In genomic region chr17:17836101-17836500, GRCm38 (mm10) we compare ENCODE assay signal across 28 mouse cellular contexts. TPM values are rescaled to one million over a fixed set of nuclear protein-coding genes. Genes with fewer than 3 reads are reported as not detected.
DNase-seq lines count a peak whose midpoint lies in the region; ATAC-seq and TF ChIP-seq lines count a peak whose summit lies in the region.
"Had no signal": no experiment of that assay in that cellular context is flagged by ENCODE, and none has a peak within 500 bp of the region (broad histone marks: within the 10 kb centered on the region; RNA-seq: fewer than 3 reads in every experiment).

No protein-coding gene starts in this region.

- TF ChIP-seq CTCF in hindbrain, postnatal 0 days (IDR thresholded peaks at IDR 0.05; ENCODE audit: low read depth), result no peak

- ATAC-seq in forebrain, embryonic 13.5 days, result no peak
- no peak for ATAC-seq in forebrain, embryonic 14.5 days
- ATAC-seq in hindbrain, embryonic 13.5 days (ENCODE audit: low FRiP score), result no peak
- no peak for ATAC-seq in hindbrain, postnatal 0 days
- ATAC-seq in midbrain, embryonic 14.5 days (ENCODE audit: low FRiP score, low TSS enrichment), result no peak
- ATAC-seq in midbrain, embryonic 16.5 days, result no peak
- ATAC-seq in megakaryocyte, adult 5-6 weeks (ENCODE audit: poor library complexity, severe bottlenecking), result no peak
- ATAC-seq: intestine, postnatal 0 days; liver, postnatal 0 days had no signal

- H3K27me3 ChIP-seq in forebrain, embryonic 13.5 days, result no peaks in the 10 kb centered on the region
- H3K27me3 ChIP-seq in forebrain, embryonic 14.5 days (replicated peaks; ENCODE audit: control insufficient read depth, insufficient read depth, low read length), result no peaks in the 10 kb centered on the region
- H3K27me3 ChIP-seq in hindbrain, embryonic 13.5 days, result no peaks in the 10 kb centered on the region
- no peaks in the 10 kb centered on the region for H3K27me3 ChIP-seq in hindbrain, postnatal 0 days (ENCODE audit: insufficient read depth, low read length)
- no peaks in the 10 kb centered on the region for H3K27me3 ChIP-seq in midbrain, embryonic 14.5 days (ENCODE audit: control insufficient read depth, insufficient read depth, low read length)
- no peaks in the 10 kb centered on the region for H3K27me3 ChIP-seq in midbrain, embryonic 16.5 days (ENCODE audit: control insufficient read depth, insufficient read depth, low read depth, low read length)
- no peaks in the 10 kb centered on the region for H3K27me3 ChIP-seq in limb, embryonic 10.5 days (ENCODE audit: low read depth, poor library complexity, severe bottlenecking)
- H3K27me3 ChIP-seq: neural tube, embryonic 12.5 days; stomach, embryonic 15.5 days had no signal

- H3K4me3 ChIP-seq in forebrain, embryonic 13.5 days, result no peak overlapping the region
- H3K4me3 ChIP-seq in forebrain, embryonic 14.5 days (ENCODE audit: low read depth, low read length), result no peak overlapping the region
- H3K4me3 ChIP-seq in hindbrain, embryonic 13.5 days, result no peak overlapping the region
- H3K4me3 ChIP-seq in hindbrain, postnatal 0 days (ENCODE audit: low read length), result no peak overlapping the region
- H3K4me3 ChIP-seq in midbrain, embryonic 14.5 days (replicated peaks; ENCODE audit: low read depth, low read length), result no peak overlapping the region
- H3K4me3 ChIP-seq in midbrain, embryonic 16.5 days (ENCODE audit: low read depth, low read length), result no peak overlapping the region
- H3K4me3 ChIP-seq in limb, embryonic 10.5 days, result 0 out of 2 replicates have a peak overlapping the region, but pooled peaks have one; percentile 3
- H3K4me3 ChIP-seq: neural tube, embryonic 12.5 days; stomach, embryonic 15.5 days had no signal

- DNase-seq in forebrain, embryonic 14.5 days (ENCODE audit: low spot score), result no peak
- no peak for DNase-seq in hindbrain, postnatal 0 days (ENCODE audit: low spot score)
- DNase-seq in midbrain, embryonic 14.5 days, result no peak
- DNase-seq in limb, embryonic 10.5 days (ENCODE audit: low spot score), result no peak
- DNase-seq: adrenal gland, postnatal 10 days; cerebellum, postnatal 10 days; gastrocnemius, postnatal 10 days; kidney, postnatal 25 days; left cerebral cortex, postnatal 4 days; liver, postnatal 0 days; lung, postnatal 14 days; thymus, postnatal 4 days had no signal

- peaks cover 76% of the 10 kb centered on the region for H3K4me1 ChIP-seq in forebrain, embryonic 13.5 days
- peaks cover 28% of the 10 kb centered on the region for H3K4me1 ChIP-seq in forebrain, embryonic 14.5 days (ENCODE audit: control insufficient read depth, insufficient read depth, low read length)
- H3K4me1 ChIP-seq in hindbrain, embryonic 13.5 days (replicated peaks), result peaks cover 78% of the 10 kb centered on the region
- H3K4me1 ChIP-seq in hindbrain, postnatal 0 days (ENCODE audit: insufficient read depth, low read length), result peaks cover 9% of the 10 kb centered on the region
- H3K4me1 ChIP-seq in midbrain, embryonic 14.5 days (ENCODE audit: control insufficient read depth, insufficient read depth, low read length), result peaks cover 54% of the 10 kb centered on the region
- H3K4me1 ChIP-seq in midbrain, embryonic 16.5 days (ENCODE audit: control insufficient read depth, insufficient read depth, low read length), result peaks cover 48% of the 10 kb centered on the region
- peaks cover 62% of the 10 kb centered on the region for H3K4me1 ChIP-seq in limb, embryonic 10.5 days

- H3K9ac ChIP-seq in forebrain, embryonic 13.5 days, result no peak overlapping the region
- H3K9ac ChIP-seq in forebrain, embryonic 14.5 days (ENCODE audit: low read length), result no peak overlapping the region
- H3K9ac ChIP-seq in hindbrain, embryonic 13.5 days, result no peak overlapping the region
- no peak overlapping the region for H3K9ac ChIP-seq in hindbrain, postnatal 0 days (replicated peaks; ENCODE audit: low read length)
- H3K9ac ChIP-seq in midbrain, embryonic 14.5 days (replicated peaks; ENCODE audit: low read length), result no peak overlapping the region
- no peak overlapping the region for H3K9ac ChIP-seq in midbrain, embryonic 16.5 days (ENCODE audit: low read depth, low read length)
- H3K9ac ChIP-seq: liver, postnatal 0 days; neural tube, embryonic 12.5 days; stomach, embryonic 15.5 days had no signal

- H3K9me3 ChIP-seq in forebrain, embryonic 13.5 days (replicated peaks), result no peaks in the 10 kb centered on the region
- H3K9me3 ChIP-seq in forebrain, embryonic 14.5 days (replicated peaks; ENCODE audit: control insufficient read depth, low read length), result no peaks in the 10 kb centered on the region
- H3K9me3 ChIP-seq in hindbrain, embryonic 13.5 days, result no peaks in the 10 kb centered on the region
- H3K9me3 ChIP-seq in hindbrain, postnatal 0 days (ENCODE audit: low read length), result no peaks in the 10 kb centered on the region
- no peaks in the 10 kb centered on the region for H3K9me3 ChIP-seq in midbrain, embryonic 14.5 days (ENCODE audit: control insufficient read depth, low read length)
- no peaks in the 10 kb centered on the region for H3K9me3 ChIP-seq in midbrain, embryonic 16.5 days (replicated peaks; ENCODE audit: control insufficient read depth, low read length, poor library complexity, severe bottlenecking)
- H3K9me3 ChIP-seq in limb, embryonic 10.5 days (replicated peaks), result no peaks in the 10 kb centered on the region
- H3K9me3 ChIP-seq: embryonic facial prominence, embryonic 10.5 days; forebrain, embryonic 10.5 days; neural tube, embryonic 12.5 days; stomach, embryonic 15.5 days had no signal

- H3K36me3 ChIP-seq in forebrain, embryonic 13.5 days (ENCODE audit: poor library complexity, severe bottlenecking), result peaks cover 68% of the 10 kb centered on the region
- H3K36me3 ChIP-seq in forebrain, embryonic 14.5 days (ENCODE audit: control insufficient read depth, insufficient read depth, low read length), result peaks cover 48% of the 10 kb centered on the region
- H3K36me3 ChIP-seq in hindbrain, embryonic 13.5 days, result peaks cover 51% of the 10 kb centered on the region
- H3K36me3 ChIP-seq in hindbrain, postnatal 0 days (ENCODE audit: insufficient read depth, low read length), result peaks cover 11% of the 10 kb centered on the region
- H3K36me3 ChIP-seq in midbrain, embryonic 14.5 days (ENCODE audit: control insufficient read depth, insufficient read depth, low read length), result peaks cover 42% of the 10 kb centered on the region
- H3K36me3 ChIP-seq in midbrain, embryonic 16.5 days (ENCODE audit: control insufficient read depth, insufficient read depth, low read length), result peaks cover 5% of the 10 kb centered on the region
- peaks cover 94% of the 10 kb centered on the region for H3K36me3 ChIP-seq in limb, embryonic 10.5 days

- 0 out of 2 replicates have a peak overlapping the region, but pooled peaks have one; percentile 3 for H3K27ac ChIP-seq in forebrain, embryonic 13.5 days
- no peak overlapping the region for H3K27ac ChIP-seq in forebrain, embryonic 14.5 days (ENCODE audit: low read depth, low read length)
- H3K27ac ChIP-seq in hindbrain, embryonic 13.5 days, result peak overlapping the region; percentile 30; the same call in 1 of the 2 replicates
- H3K27ac ChIP-seq in hindbrain, postnatal 0 days, result no peak overlapping the region
- H3K27ac ChIP-seq in midbrain, embryonic 14.5 days (replicated peaks; ENCODE audit: low read depth, low read length), result 0 out of 2 replicates have a peak overlapping the region, but pooled peaks have one; percentile 9
- no peak overlapping the region for H3K27ac ChIP-seq in midbrain, embryonic 16.5 days (ENCODE audit: low read length)
- H3K27ac ChIP-seq in limb, embryonic 10.5 days, result no peak overlapping the region
- H3K27ac ChIP-seq: embryonic facial prominence, embryonic 10.5 days; forebrain, embryonic 10.5 days; neural tube, embryonic 12.5 days had no signal

- 60% methylated on average over 5 of the region's 5 CpGs for WGBS in forebrain, embryonic 13.5 days
- WGBS in forebrain, embryonic 14.5 days, result 51% methylated on average over 5 of the region's 5 CpGs
- 83% methylated on average over 5 of the region's 5 CpGs for WGBS in hindbrain, embryonic 13.5 days
- 53% methylated on average over 5 of the region's 5 CpGs for WGBS in hindbrain, postnatal 0 days
- 79% methylated on average over 5 of the region's 5 CpGs for WGBS in midbrain, embryonic 14.5 days
- WGBS in midbrain, embryonic 16.5 days, result 78% methylated on average over 5 of the region's 5 CpGs
- WGBS in limb, embryonic 10.5 days, result 80% methylated on average over 5 of the region's 5 CpGs

- H3K4me2 ChIP-seq in forebrain, embryonic 13.5 days, result peak overlapping the region; percentile 16
- no peak overlapping the region for H3K4me2 ChIP-seq in forebrain, embryonic 14.5 days (ENCODE audit: low read length)
- 0 out of 2 replicates have a peak overlapping the region, but pooled peaks have one; percentile 1 for H3K4me2 ChIP-seq in hindbrain, embryonic 13.5 days
- H3K4me2 ChIP-seq in hindbrain, postnatal 0 days (ENCODE audit: low read depth, low read length), result no peak overlapping the region
- H3K4me2 ChIP-seq in midbrain, embryonic 14.5 days (ENCODE audit: low read length), result no peak overlapping the region
- H3K4me2 ChIP-seq in midbrain, embryonic 16.5 days (ENCODE audit: low read length), result no peak overlapping the region
- H3K4me2 ChIP-seq: stomach, embryonic 15.5 days had no signal

RNA-seq across cellular contexts. Expression of gene Spaca6, which starts 9.1 kb away (rescaled TPM):
- polyA plus RNA-seq in forebrain, embryonic 13.5 days (2015; fragmentation: Nextera tagmentation; extraction: Ambion mirVana), result 34.7 and 36.9 TPM in 2 replicates
- polyA plus RNA-seq in forebrain, embryonic 14.5 days (2014; fragmentation: Nextera tagmentation; extraction: Ambion mirVana), result 5.6 and 10.9 TPM in 2 replicates
- polyA plus RNA-seq in hindbrain, embryonic 13.5 days (2015; fragmentation: Nextera tagmentation; extraction: Ambion mirVana), result 34.0 and 38.5 TPM in 2 replicates
- total RNA-seq in hindbrain, postnatal 0 days (2014; rRNA removed), result 22.8 and 29.8 TPM in 2 replicates
- 18.4 and 18.7 TPM in 2 replicates for polyA plus RNA-seq in hindbrain, postnatal 0 days (2015; fragmentation: Nextera tagmentation; extraction: Ambion mirVana)
- 18.5 and 20.0 TPM in 2 replicates for polyA plus RNA-seq in midbrain, embryonic 14.5 days (2014; fragmentation: Nextera tagmentation; extraction: Ambion mirVana)
- polyA plus RNA-seq in midbrain, embryonic 16.5 days (2015; fragmentation: Nextera tagmentation; extraction: Ambion mirVana), result 25.7 and 26.6 TPM in 2 replicates
- polyA plus RNA-seq in limb, embryonic 10.5 days (2016; fragmentation: Nextera tagmentation; extraction: Ambion mirVana), result 55.0 and 75.1 TPM in 2 replicates
- total RNA-seq in megakaryocyte, adult 5-6 weeks (2015), result 7.5 and 10.1 TPM in 2 replicates
- 1.9 TPM in 1 of 2 replicates, not detected in the other for total RNA-seq in megakaryocyte, adult 5-6 weeks (2017)

RNA-seq across cellular contexts. Expression of gene Has1, which starts 18.9 kb away (rescaled TPM):
- polyA plus RNA-seq in forebrain, embryonic 13.5 days (2015; fragmentation: Nextera tagmentation; extraction: Ambion mirVana), result 0.65 and 0.77 TPM in 2 replicates
- polyA plus RNA-seq in forebrain, embryonic 14.5 days (2014; fragmentation: Nextera tagmentation; extraction: Ambion mirVana), result 0.39 and 0.53 TPM in 2 replicates
- polyA plus RNA-seq in hindbrain, embryonic 13.5 days (2015; fragmentation: Nextera tagmentation; extraction: Ambion mirVana), result 1.1 and 1.2 TPM in 2 replicates
- 0.07 and 1.4 TPM in 2 replicates for total RNA-seq in hindbrain, postnatal 0 days (2014; rRNA removed)
- 1.1 and 1.2 TPM in 2 replicates for polyA plus RNA-seq in hindbrain, postnatal 0 days (2015; fragmentation: Nextera tagmentation; extraction: Ambion mirVana)
- polyA plus RNA-seq in midbrain, embryonic 14.5 days (2014; fragmentation: Nextera tagmentation; extraction: Ambion mirVana), result 0.78 and 1.2 TPM in 2 replicates
- 0.98 and 1.3 TPM in 2 replicates for polyA plus RNA-seq in midbrain, embryonic 16.5 days (2015; fragmentation: Nextera tagmentation; extraction: Ambion mirVana)
- 1.2 and 2.1 TPM in 2 replicates for polyA plus RNA-seq in limb, embryonic 10.5 days (2016; fragmentation: Nextera tagmentation; extraction: Ambion mirVana)
- total RNA-seq in megakaryocyte, adult 5-6 weeks (2015), result not detected in 2 replicates
- total RNA-seq in megakaryocyte, adult 5-6 weeks (2017), result not detected in 2 replicates
- total RNA-seq: granulocyte monocyte progenitor cell, adult 5-6 weeks; megakaryocyte progenitor cell, adult 5-6 weeks had no signal

RNA-seq across cellular contexts. Expression of gene Fpr1, which starts 47.6 kb away (rescaled TPM):
- not detected in 2 replicates for polyA plus RNA-seq in forebrain, embryonic 13.5 days (2015; fragmentation: Nextera tagmentation; extraction: Ambion mirVana)
- not detected in 2 replicates for polyA plus RNA-seq in forebrain, embryonic 14.5 days (2014; fragmentation: Nextera tagmentation; extraction: Ambion mirVana)
- not detected in 2 replicates for polyA plus RNA-seq in hindbrain, embryonic 13.5 days (2015; fragmentation: Nextera tagmentation; extraction: Ambion mirVana)
- not detected in 2 replicates for total RNA-seq in hindbrain, postnatal 0 days (2014; rRNA removed)
- not detected in 2 replicates for polyA plus RNA-seq in hindbrain, postnatal 0 days (2015; fragmentation: Nextera tagmentation; extraction: Ambion mirVana)
- not detected in 2 replicates for polyA plus RNA-seq in midbrain, embryonic 14.5 days (2014; fragmentation: Nextera tagmentation; extraction: Ambion mirVana)
- polyA plus RNA-seq in midbrain, embryonic 16.5 days (2015; fragmentation: Nextera tagmentation; extraction: Ambion mirVana), result 0.18 TPM in 1 of 2 replicates, not detected in the other
- not detected in 2 replicates for polyA plus RNA-seq in limb, embryonic 10.5 days (2016; fragmentation: Nextera tagmentation; extraction: Ambion mirVana)
- total RNA-seq in megakaryocyte, adult 5-6 weeks (2015), result 65.4 and 74.3 TPM in 2 replicates
- 53.9 and 57.5 TPM in 2 replicates for total RNA-seq in megakaryocyte, adult 5-6 weeks (2017)
- polyA plus RNA-seq: cortical plate, adult 2 months; embryonic facial prominence, embryonic 10.5 days; forebrain, embryonic 10.5 days; neural tube, embryonic 12.5 days had no signal

RNA-seq across cellular contexts. Expression of gene Fpr2, which starts 51.5 kb away (rescaled TPM):
- polyA plus RNA-seq in forebrain, embryonic 13.5 days (2015; fragmentation: Nextera tagmentation; extraction: Ambion mirVana), result not detected in 2 replicates
- polyA plus RNA-seq in forebrain, embryonic 14.5 days (2014; fragmentation: Nextera tagmentation; extraction: Ambion mirVana), result not detected in 2 replicates
- polyA plus RNA-seq in hindbrain, embryonic 13.5 days (2015; fragmentation: Nextera tagmentation; extraction: Ambion mirVana), result not detected in 2 replicates
- total RNA-seq in hindbrain, postnatal 0 days (2014; rRNA removed), result 1.5 TPM in 1 of 2 replicates, not detected in the other
- polyA plus RNA-seq in hindbrain, postnatal 0 days (2015; fragmentation: Nextera tagmentation; extraction: Ambion mirVana), result 0.32 and 0.41 TPM in 2 replicates
- not detected in 2 replicates for polyA plus RNA-seq in midbrain, embryonic 14.5 days (2014; fragmentation: Nextera tagmentation; extraction: Ambion mirVana)
- polyA plus RNA-seq in midbrain, embryonic 16.5 days (2015; fragmentation: Nextera tagmentation; extraction: Ambion mirVana), result 0.23 TPM in 1 of 2 replicates, not detected in the other
- polyA plus RNA-seq in limb, embryonic 10.5 days (2016; fragmentation: Nextera tagmentation; extraction: Ambion mirVana), result 0.16 TPM in 1 of 2 replicates, not detected in the other
- 335 and 343 TPM in 2 replicates for total RNA-seq in megakaryocyte, adult 5-6 weeks (2015)
- 80.8 and 91.0 TPM in 2 replicates for total RNA-seq in megakaryocyte, adult 5-6 weeks (2017)
- total RNA-seq: heart, postnatal 25 days had no signal
- polyA plus RNA-seq: embryonic facial prominence, embryonic 10.5 days; forebrain, embryonic 10.5 days; intestine, postnatal 0 days; liver, embryonic 11.5 days; neural tube, embryonic 12.5 days had no signal

RNA-seq across cellular contexts. Expression of gene Fpr3, which starts 51.6 kb away (rescaled TPM):
- not detected in 2 replicates for polyA plus RNA-seq in forebrain, embryonic 13.5 days (2015; fragmentation: Nextera tagmentation; extraction: Ambion mirVana)
- not detected in 2 replicates for polyA plus RNA-seq in forebrain, embryonic 14.5 days (2014; fragmentation: Nextera tagmentation; extraction: Ambion mirVana)
- not detected in 2 replicates for polyA plus RNA-seq in hindbrain, embryonic 13.5 days (2015; fragmentation: Nextera tagmentation; extraction: Ambion mirVana)
- total RNA-seq in hindbrain, postnatal 0 days (2014; rRNA removed), result not detected in 2 replicates
- polyA plus RNA-seq in hindbrain, postnatal 0 days (2015; fragmentation: Nextera tagmentation; extraction: Ambion mirVana), result not detected in 2 replicates
- not detected in 2 replicates for polyA plus RNA-seq in midbrain, embryonic 14.5 days (2014; fragmentation: Nextera tagmentation; extraction: Ambion mirVana)
- not detected in 2 replicates for polyA plus RNA-seq in midbrain, embryonic 16.5 days (2015; fragmentation: Nextera tagmentation; extraction: Ambion mirVana)
- polyA plus RNA-seq in limb, embryonic 10.5 days (2016; fragmentation: Nextera tagmentation; extraction: Ambion mirVana), result not detected in 2 replicates
- not detected in 2 replicates for total RNA-seq in megakaryocyte, adult 5-6 weeks (2015)
- total RNA-seq in megakaryocyte, adult 5-6 weeks (2017), result not detected in 2 replicates
- total RNA-seq: adrenal gland, postnatal 10 days; gastrocnemius, postnatal 10 days; granulocyte monocyte progenitor cell, adult 5-6 weeks; heart, postnatal 25 days; left cerebral cortex, postnatal 4 days; megakaryocyte progenitor cell, adult 5-6 weeks had no signal
- polyA plus RNA-seq: cortical plate, adult 2 months; embryonic facial prominence, embryonic 10.5 days; forebrain, embryonic 10.5 days; heart, embryonic 14.5 days; intestine, postnatal 0 days; kidney, embryonic 14.5 days; liver, embryonic 11.5 days; liver, postnatal 0 days; neural tube, embryonic 12.5 days; stomach, embryonic 15.5 days had no signal

Comparison
In these comparisons a context has a peak if more than half of its experiments do, and no peak if none do; other contexts are left out.
1. H3K27ac ChIP-seq: peak in forebrain, embryonic 13.5 days (single experiment), hindbrain, embryonic 13.5 days (single experiment) and midbrain, embryonic 14.5 days (single experiment); none in forebrain, embryonic 14.5 days (single experiment), hindbrain, postnatal 0 days (single experiment), midbrain, embryonic 16.5 days (single experiment) and limb, embryonic 10.5 days (single experiment).
2. H3K4me2 ChIP-seq: peak in forebrain, embryonic 13.5 days (single experiment) and hindbrain, embryonic 13.5 days (single experiment); none in forebrain, embryonic 14.5 days (single experiment), hindbrain, postnatal 0 days (single experiment), midbrain, embryonic 14.5 days (single experiment) and midbrain, embryonic 16.5 days (single experiment).